Mouse (Mus musculus) cerebellum, postnatal 4 days (tissue): ENCODE results near the gene Mrpl53.

Experiments used
- DNase-seq, 2 experiments: peaks; one replicate each; pipeline ENCODE4 v3.0.0; 2022; ENCODE audit warnings: low spot score in 2 of 2, mixed read lengths in 1 of 2

Mrpl53 gene

GRCm38 (mm10) chr6:83108762-83109668, at the start of gene Mrpl53:
Mrpl53 (plus strand) TSS chr6:83109040.
- peak; percentile 75 to 84 for DNase-seq

- no peak for DNase-seq
Measured at GRCm38 (mm10) chr6:83065995-83066394, 42.8 kb upstream of the Mrpl53 start.

GRCm38 (mm10) chr6:83066441-83066840, 42.4 kb upstream of the Mrpl53 start:
- no peak for DNase-seq

- no peak for DNase-seq
Measured at GRCm38 (mm10) chr6:83068221-83068620, 40.6 kb upstream of the Mrpl53 start.

- no peak for DNase-seq
Measured at GRCm38 (mm10) chr6:83068706-83069487, 39.9 kb upstream of the Mrpl53 start.

DNA sequence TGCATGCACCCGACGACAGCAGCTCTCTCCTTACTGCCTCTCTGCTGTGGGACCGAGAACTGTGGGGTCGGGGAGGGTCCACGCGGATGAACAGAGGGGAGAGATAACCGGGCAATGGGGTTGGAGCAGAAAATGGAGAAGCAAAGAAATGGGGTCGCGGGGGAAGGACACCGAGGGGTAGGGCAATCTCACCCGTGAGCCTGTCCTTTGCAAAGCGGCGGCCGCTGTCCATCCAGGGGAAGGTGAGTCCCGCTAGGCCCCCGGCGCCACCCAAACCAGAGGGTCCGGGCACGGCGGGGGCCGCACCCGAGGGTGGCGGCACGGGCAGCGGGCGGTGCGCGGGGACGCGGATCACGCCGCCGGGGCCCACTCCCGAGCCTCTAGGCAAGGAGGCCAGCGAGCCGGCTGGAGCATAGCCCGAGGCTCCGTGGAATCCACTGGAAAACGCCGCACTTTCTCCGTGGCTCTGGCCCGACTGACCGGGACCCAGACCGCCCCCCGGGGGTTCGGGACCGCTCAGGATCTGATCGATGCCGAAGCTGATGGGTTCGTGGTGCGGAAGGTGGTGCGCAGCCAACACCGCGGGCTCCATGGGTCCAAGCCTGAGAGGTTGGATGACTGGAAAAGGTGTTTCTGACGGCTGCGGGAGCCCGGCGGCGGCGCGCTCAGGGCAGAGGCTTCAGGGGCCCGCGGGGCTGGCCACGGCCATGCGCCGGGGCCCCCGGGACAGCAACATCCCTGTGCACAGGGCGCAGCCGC, 39.2 kb upstream of the Mrpl53 start:
- no peak for DNase-seq

DNA sequence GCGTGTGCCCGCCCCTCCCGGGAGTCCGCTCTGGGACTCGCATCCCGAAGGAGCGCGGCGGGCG, 38.8 kb upstream of the Mrpl53 start, which contains the start of gene Tlx2:
Gene Tlx2 (minus strand): TSS at position 47 of the 64 bp plus-strand sequence.
- no peak for DNase-seq

GRCm38 (mm10) chr6:83070311-83071219, 38.3 kb upstream of the Mrpl53 start:
- no peak for DNase-seq

GRCm38 (mm10) chr6:83071220-83071619, 37.6 kb upstream of the Mrpl53 start:
- no peak for DNase-seq

GRCm38 (mm10) chr6:83074979-83075378, 33.9 kb upstream of the Mrpl53 start:
- no peak for DNase-seq

- DNase-seq = no peak
Measured at GRCm38 (mm10) chr6:83077630-83078323, 31.1 kb upstream of the Mrpl53 start, which contains the start of gene Pcgf1. Pcgf1 (plus strand) TSS chr6:83077869.

- DNase-seq = peak; percentile 99
Measured at GRCm38 (mm10) chr6:83078324-83078858, 30.4 kb upstream of the Mrpl53 start.

DNA sequence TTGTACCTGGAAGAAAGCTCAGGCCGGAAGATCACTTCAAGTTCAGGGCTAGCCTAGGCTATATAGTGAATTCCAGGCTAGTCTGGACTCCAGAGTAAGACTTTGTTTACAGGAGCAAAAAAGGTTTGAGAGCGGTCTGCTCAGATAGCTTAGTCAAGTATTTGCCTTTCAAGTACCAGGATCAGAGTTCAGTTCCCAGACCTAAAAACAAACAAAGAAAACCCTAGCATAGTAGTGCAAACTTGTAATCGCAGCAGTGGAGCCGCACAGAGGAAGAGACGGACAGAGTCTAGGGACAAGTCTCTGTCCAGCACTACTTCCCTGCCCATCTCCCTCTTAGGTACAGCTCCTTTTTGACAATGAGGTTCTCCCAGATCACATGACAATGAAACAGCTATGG, 28.6 kb upstream of the Mrpl53 start:
- DNase-seq = no peak

GRCm38 (mm10) chr6:83083497-83083896, 25.3 kb upstream of the Mrpl53 start:
- no peak for DNase-seq

DNA sequence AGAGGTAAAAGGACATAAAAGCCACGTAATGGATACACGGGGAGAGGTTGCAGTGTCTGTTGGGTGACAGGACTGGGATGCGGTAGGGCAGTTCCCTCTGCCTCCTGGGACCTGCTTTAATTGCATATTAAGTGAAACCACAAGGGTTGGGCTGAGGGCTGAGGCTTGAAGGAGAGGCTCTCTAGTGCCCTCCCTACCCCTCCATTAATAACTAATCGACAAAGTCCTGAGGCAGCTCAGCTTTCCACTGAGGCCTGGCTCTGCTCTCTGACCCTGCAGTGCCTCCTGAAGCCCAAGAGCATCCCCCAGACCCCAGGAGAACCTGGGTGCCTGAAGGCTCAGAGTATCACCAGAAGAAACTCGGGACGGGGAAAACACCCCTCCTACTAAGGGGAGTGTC, 24.4 kb upstream of the Mrpl53 start:
- DNase-seq = no peak

GRCm38 (mm10) chr6:83086121-83087035, 22.5 kb upstream of the Mrpl53 start, which contains the start of gene Lbx2:
Lbx2 (plus strand) TSS chr6:83086367.
- DNase-seq = no peak

DNA sequence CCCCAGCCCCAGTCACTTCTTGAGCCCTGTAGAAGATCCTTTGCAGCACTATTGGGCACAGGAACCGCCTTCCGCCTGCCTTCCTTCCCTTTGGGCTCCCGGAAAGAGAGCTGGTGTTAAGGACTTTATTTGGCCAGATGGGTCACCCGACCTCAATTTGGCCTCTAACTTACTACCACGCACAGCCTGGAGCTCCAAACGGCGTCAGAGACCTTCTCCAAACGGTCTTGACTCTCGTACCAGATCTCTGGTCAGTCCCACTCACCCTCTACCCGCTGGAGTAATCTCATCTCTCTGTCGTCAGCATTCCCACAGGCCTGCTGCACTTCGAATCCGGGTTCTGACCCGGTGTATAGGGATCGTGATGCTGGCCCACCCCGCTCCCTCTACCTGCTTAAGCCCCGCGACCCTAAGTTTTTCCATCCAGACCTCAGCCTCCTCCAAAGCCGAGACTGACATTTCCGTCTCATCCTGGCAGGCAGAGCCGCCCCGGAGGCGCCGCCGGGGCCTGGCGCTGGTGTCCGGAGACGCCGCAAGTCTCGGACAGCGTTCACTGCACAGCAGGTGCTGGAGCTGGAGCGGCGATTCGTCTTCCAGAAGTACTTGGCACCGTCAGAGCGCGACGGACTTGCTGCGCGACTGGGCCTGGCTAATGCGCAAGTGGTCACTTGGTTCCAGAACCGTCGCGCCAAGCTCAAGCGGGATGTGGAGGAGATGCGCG, 21.5 kb upstream of the Mrpl53 start:
- peak in 1 of 2 experiments; percentile 14 for DNase-seq

- no peak for DNase-seq
Measured at GRCm38 (mm10) chr6:83087926-83088260, 20.9 kb upstream of the Mrpl53 start.
